Mouse (Mus musculus): ENCODE results near the gene Ttc29. TPM values are rescaled to one million over a fixed set of nuclear protein-coding genes. Genes with fewer than 3 reads are reported as not detected.

Ttc29 gene
- polyA plus RNA-seq (2012; rRNA removed): 0.13 and 0.44 TPM in 2 replicates

DNA sequence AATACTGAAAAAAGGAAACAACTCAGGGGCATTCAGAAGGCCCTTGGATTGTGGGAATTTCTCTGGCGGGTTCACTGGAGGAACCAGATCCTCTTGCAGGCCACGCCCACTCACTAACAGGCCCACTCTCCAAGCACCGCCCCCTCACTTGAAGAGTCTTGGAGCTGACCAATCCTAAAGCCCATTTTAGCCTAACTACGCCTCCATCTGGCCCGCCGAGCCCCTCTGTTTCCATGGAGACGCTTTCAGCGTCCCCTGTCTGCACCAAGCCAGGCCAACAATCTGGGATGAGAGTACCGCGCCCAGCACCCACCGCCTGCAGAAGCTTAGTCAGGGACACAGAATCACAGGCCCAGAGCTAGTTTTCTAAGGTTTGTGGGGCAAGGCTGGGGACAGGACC is at the start of gene Ttc29:
TSS of gene Ttc29 (plus strand) at position 224 of the 400 bp plus-strand sequence.
- H3K4me1 ChIP-seq (ENCODE audit: control insufficient read depth, insufficient read depth, low read length): no peaks in the 10 kb centered on the region
- no peak within 1 kb of the TSS for H3K4me3 ChIP-seq (ENCODE audit: insufficient read depth, low read length)
- TF ChIP-seq POLR2A (IDR thresholded peaks at IDR 0.05; ENCODE audit: extremely low read depth, insufficient read depth, low read length) (no peak), CTCF (IDR thresholded peaks at IDR 0.05; ENCODE audit: extremely low read depth, insufficient read depth, low read length) (no peak)
- H3K27ac ChIP-seq (ENCODE audit: insufficient read depth, low read length): no peak within 1 kb of the TSS

DNA sequence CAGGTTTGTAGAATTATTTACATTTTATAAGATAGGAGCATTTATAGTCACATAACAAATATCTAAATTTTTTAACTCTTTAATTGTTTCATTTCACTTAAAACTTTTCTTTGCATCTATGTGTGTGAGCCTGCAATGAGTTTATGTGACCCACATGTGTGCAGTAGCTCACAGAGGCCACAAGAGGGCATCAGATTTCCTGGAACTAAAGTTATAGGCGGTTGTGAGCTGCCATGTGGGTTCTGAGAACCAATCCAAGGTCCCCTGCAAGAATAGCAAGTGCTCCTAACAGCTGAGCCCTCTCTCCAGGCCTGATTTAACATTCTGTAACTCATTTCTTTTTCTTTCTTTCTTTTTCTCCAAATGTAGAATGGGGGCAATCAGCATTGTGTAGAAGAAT is 41.7 kb upstream of the Ttc29 start:
- H3K4me3 ChIP-seq (ENCODE audit: insufficient read depth, low read length): no peak overlapping the region
- no peaks in the 10 kb centered on the region for H3K4me1 ChIP-seq (ENCODE audit: control insufficient read depth, insufficient read depth, low read length)
- no peak for TF ChIP-seq CTCF (IDR thresholded peaks at IDR 0.05; ENCODE audit: extremely low read depth, insufficient read depth, low read length)
- no peak for TF ChIP-seq POLR2A (IDR thresholded peaks at IDR 0.05; ENCODE audit: extremely low read depth, insufficient read depth, low read length)
- no peak overlapping the region for H3K27ac ChIP-seq (ENCODE audit: insufficient read depth, low read length)

- Histone ChIP-seq H3K4me1 (ENCODE audit: control insufficient read depth, insufficient read depth, low read length) (no peaks in the 10 kb centered on the region), H3K4me3 (ENCODE audit: insufficient read depth, low read length) (no peak overlapping the region), H3K27ac (ENCODE audit: insufficient read depth, low read length) (no peak overlapping the region)
- TF ChIP-seq POLR2A (IDR thresholded peaks at IDR 0.05; ENCODE audit: extremely low read depth, insufficient read depth, low read length): no peak
- TF ChIP-seq CTCF (IDR thresholded peaks at IDR 0.05; ENCODE audit: extremely low read depth, insufficient read depth, low read length): no peak
Measured at GRCm38 (mm10) chr8:78182654-78183053, 30.4 kb upstream of the Ttc29 start.

DNA sequence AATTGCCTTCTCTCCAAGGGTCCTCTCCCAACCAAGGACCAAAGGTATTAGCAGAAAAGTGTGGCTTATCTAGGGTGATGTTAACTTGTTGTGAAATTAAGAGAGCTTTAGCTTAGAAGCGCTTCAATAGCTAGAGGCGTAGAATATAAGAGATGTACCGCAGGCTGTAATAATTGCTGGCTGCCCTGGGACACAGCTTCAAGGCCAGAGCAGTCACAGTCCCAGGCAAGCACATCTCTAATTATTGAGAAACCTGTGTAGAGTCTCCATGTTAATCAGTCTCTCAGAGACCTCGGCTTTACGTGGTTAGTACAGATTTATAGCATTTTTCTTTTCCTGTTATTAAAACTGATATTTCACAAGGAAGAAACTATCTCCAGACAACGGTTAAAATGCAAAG is 29.7 kb upstream of the Ttc29 start:
- TF ChIP-seq POLR2A (IDR thresholded peaks at IDR 0.05; ENCODE audit: extremely low read depth, insufficient read depth, low read length) (no peak), CTCF (IDR thresholded peaks at IDR 0.05; ENCODE audit: extremely low read depth, insufficient read depth, low read length) (no peak)
- Histone ChIP-seq H3K4me1 (ENCODE audit: control insufficient read depth, insufficient read depth, low read length) (no peaks in the 10 kb centered on the region), H3K4me3 (ENCODE audit: insufficient read depth, low read length) (no peak overlapping the region), H3K27ac (ENCODE audit: insufficient read depth, low read length) (no peak overlapping the region)

DNA sequence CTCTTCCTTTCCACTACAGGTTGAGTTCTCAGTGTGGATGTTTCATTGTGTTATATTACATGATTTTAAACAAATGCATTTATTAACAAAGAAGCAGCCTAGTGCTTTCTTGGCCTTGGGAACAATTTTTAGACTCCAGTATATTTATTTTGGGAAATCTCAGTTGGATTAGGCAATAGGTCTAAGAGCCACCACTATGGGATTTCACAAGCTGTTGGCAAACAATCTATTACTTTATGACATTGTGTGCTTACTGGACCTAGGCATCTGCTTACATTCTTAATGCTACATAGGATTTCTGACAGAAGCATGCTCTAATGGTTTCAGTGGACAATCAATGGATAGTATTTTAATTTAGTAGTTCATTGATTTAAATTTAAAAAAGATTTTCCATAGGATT is 26.0 kb upstream of the Ttc29 start:
- TF ChIP-seq POLR2A (IDR thresholded peaks at IDR 0.05; ENCODE audit: extremely low read depth, insufficient read depth, low read length): no peak
- TF ChIP-seq CTCF (IDR thresholded peaks at IDR 0.05; ENCODE audit: extremely low read depth, insufficient read depth, low read length): no peak
- H3K4me1 ChIP-seq (ENCODE audit: control insufficient read depth, insufficient read depth, low read length): no peaks in the 10 kb centered on the region
- no peak overlapping the region for H3K4me3 ChIP-seq (ENCODE audit: insufficient read depth, low read length)
- no peak overlapping the region for H3K27ac ChIP-seq (ENCODE audit: insufficient read depth, low read length)

GRCm38 (mm10) chr8:78204229-78204628 is 8.9 kb upstream of the Ttc29 start:
- no peaks in the 10 kb centered on the region for H3K4me1 ChIP-seq (ENCODE audit: control insufficient read depth, insufficient read depth, low read length)
- H3K4me3 ChIP-seq (ENCODE audit: insufficient read depth, low read length): no peak overlapping the region
- no peak overlapping the region for H3K27ac ChIP-seq (ENCODE audit: insufficient read depth, low read length)
- TF ChIP-seq POLR2A (IDR thresholded peaks at IDR 0.05; ENCODE audit: extremely low read depth, insufficient read depth, low read length): no peak
- TF ChIP-seq CTCF (IDR thresholded peaks at IDR 0.05; ENCODE audit: extremely low read depth, insufficient read depth, low read length): peak; percentile 19; the same call in 1 of the 2 replicates

- no peak overlapping the region for H3K27ac ChIP-seq (ENCODE audit: insufficient read depth, low read length)
- H3K4me1 ChIP-seq (ENCODE audit: control insufficient read depth, insufficient read depth, low read length): no peaks in the 10 kb centered on the region
- TF ChIP-seq POLR2A (IDR thresholded peaks at IDR 0.05; ENCODE audit: extremely low read depth, insufficient read depth, low read length) (no peak), CTCF (IDR thresholded peaks at IDR 0.05; ENCODE audit: extremely low read depth, insufficient read depth, low read length) (no peak)
- no peak overlapping the region for H3K4me3 ChIP-seq (ENCODE audit: insufficient read depth, low read length)
Measured at GRCm38 (mm10) chr8:78210424-78210823, 2.7 kb upstream of the Ttc29 start.

DNA sequence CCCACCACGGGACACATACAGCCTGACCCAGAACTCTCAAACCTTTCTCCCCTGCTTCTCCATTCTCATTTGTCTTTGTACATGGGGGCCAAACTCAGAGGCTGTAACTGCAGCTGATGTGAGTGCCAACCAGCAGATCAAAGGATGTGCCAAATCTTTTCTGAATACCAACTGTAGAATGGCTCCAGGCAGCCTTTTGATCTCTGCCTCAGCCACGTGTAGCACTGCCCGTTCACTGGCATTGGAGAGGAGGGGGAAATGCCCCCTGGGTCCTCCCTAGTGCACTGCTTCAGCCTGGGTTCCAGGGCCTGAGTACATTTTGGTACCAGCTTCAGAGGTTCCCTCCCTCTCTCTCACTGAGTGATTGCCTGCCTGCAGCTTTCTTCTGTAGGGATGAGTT is 1.5 kb downstream of the Ttc29 start:
- TF ChIP-seq CTCF (IDR thresholded peaks at IDR 0.05; ENCODE audit: extremely low read depth, insufficient read depth, low read length) (no peak), POLR2A (IDR thresholded peaks at IDR 0.05; ENCODE audit: extremely low read depth, insufficient read depth, low read length) (no peak)
- Histone ChIP-seq H3K4me1 (ENCODE audit: control insufficient read depth, insufficient read depth, low read length) (no peaks in the 10 kb centered on the region), H3K4me3 (ENCODE audit: insufficient read depth, low read length) (no peak overlapping the region), H3K27ac (ENCODE audit: insufficient read depth, low read length) (no peak overlapping the region)

GRCm38 (mm10) chr8:78226087-78226486 is 13.0 kb downstream of the Ttc29 start:
- Histone ChIP-seq H3K4me3 (ENCODE audit: insufficient read depth, low read length) (no peak overlapping the region), H3K27ac (ENCODE audit: insufficient read depth, low read length) (no peak overlapping the region), H3K4me1 (ENCODE audit: control insufficient read depth, insufficient read depth, low read length) (no peaks in the 10 kb centered on the region)
- TF ChIP-seq POLR2A (IDR thresholded peaks at IDR 0.05; ENCODE audit: extremely low read depth, insufficient read depth, low read length) (no peak), CTCF (IDR thresholded peaks at IDR 0.05; ENCODE audit: extremely low read depth, insufficient read depth, low read length) (no peak)

- Histone ChIP-seq H3K4me3 (ENCODE audit: insufficient read depth, low read length) (no peak overlapping the region), H3K4me1 (ENCODE audit: control insufficient read depth, insufficient read depth, low read length) (no peaks in the 10 kb centered on the region), H3K27ac (ENCODE audit: insufficient read depth, low read length) (no peak overlapping the region)
- TF ChIP-seq POLR2A (IDR thresholded peaks at IDR 0.05; ENCODE audit: extremely low read depth, insufficient read depth, low read length) (no peak), CTCF (IDR thresholded peaks at IDR 0.05; ENCODE audit: extremely low read depth, insufficient read depth, low read length) (no peak)
Measured at GRCm38 (mm10) chr8:78230721-78231120, 17.6 kb downstream of the Ttc29 start.

Measured in cortical plate, adult 2 months (tissue).